40 mouse cellular contexts compared by ENCODE assay signal in genomic region chr3:122877543-122877942, GRCm38 (mm10). TPM values are rescaled to one million over a fixed set of nuclear protein-coding genes. Genes with fewer than 3 reads are reported as not detected.
"Had no signal": no experiment of that assay in that cellular context is flagged by ENCODE, and none has a peak within 500 bp of the region (broad histone marks: within the 10 kb centered on the region; RNA-seq: fewer than 3 reads in every experiment).

No protein-coding gene starts in this region.

- H3K4me1 ChIP-seq: heart, embryonic 13.5 days; heart, embryonic 15.5 days; hindbrain, embryonic 10.5 days; hindbrain, embryonic 12.5 days; limb, embryonic 13.5 days; limb, embryonic 15.5 days; liver, embryonic 12.5 days had no signal

- H3K36me3 ChIP-seq: heart, embryonic 13.5 days; heart, embryonic 15.5 days; hindbrain, embryonic 10.5 days; hindbrain, embryonic 12.5 days; limb, embryonic 13.5 days; limb, embryonic 15.5 days; liver, embryonic 12.5 days had no signal

- H3K9me3 ChIP-seq: heart, embryonic 13.5 days; heart, embryonic 15.5 days; hindbrain, embryonic 10.5 days; hindbrain, embryonic 12.5 days; limb, embryonic 13.5 days; limb, embryonic 15.5 days; liver, embryonic 12.5 days had no signal

- H3K4me3 ChIP-seq: gastrocnemius, adult 2 months; heart, adult 2 months; heart, embryonic 13.5 days; heart, embryonic 15.5 days; hindbrain, embryonic 10.5 days; hindbrain, embryonic 12.5 days; limb, embryonic 13.5 days; limb, embryonic 15.5 days; liver, embryonic 12.5 days had no signal

- H3K27ac ChIP-seq: gastrocnemius, adult 2 months; heart, adult 2 months; heart, embryonic 13.5 days; heart, embryonic 15.5 days; hindbrain, embryonic 10.5 days; hindbrain, embryonic 12.5 days; hindbrain, embryonic 14.5 days; limb, embryonic 13.5 days; limb, embryonic 15.5 days; liver, embryonic 12.5 days had no signal

- DNase-seq: gastrocnemius, adult 2 months; gastrocnemius, postnatal 10 days; gastrocnemius, postnatal 25 days; heart, adult 2 months; heart, postnatal 4 days; kidney, adult 18-20 months; kidney, adult 8-10 months; kidney, postnatal 10 days; kidney, postnatal 25 days; layer of hippocampus, adult 9-11 months; layer of hippocampus, postnatal 36 days; left cerebral cortex, postnatal 4 days had no signal

- H3K4me2 ChIP-seq: heart, embryonic 11.5 days; heart, embryonic 13.5 days; heart, embryonic 15.5 days; hindbrain, embryonic 12.5 days; hindbrain, embryonic 14.5 days; limb, embryonic 13.5 days; limb, embryonic 15.5 days; liver, embryonic 12.5 days had no signal

- H3K27me3 ChIP-seq: heart, embryonic 13.5 days; heart, embryonic 15.5 days; hindbrain, embryonic 12.5 days; limb, embryonic 13.5 days; limb, embryonic 15.5 days; liver, embryonic 12.5 days had no signal

- H3K9ac ChIP-seq: heart, embryonic 13.5 days; heart, embryonic 15.5 days; hindbrain, embryonic 12.5 days; hindbrain, embryonic 14.5 days; limb, embryonic 13.5 days; limb, embryonic 15.5 days; liver, embryonic 12.5 days had no signal

- ATAC-seq: hindbrain, embryonic 16.5 days; inflammation-experienced regulatory T-cells, adult 6 months; liver, embryonic 12.5 days had no signal

RNA-seq across cellular contexts. Expression of gene Fabp2, which starts 17.3 kb away (rescaled TPM):
- total RNA-seq: gastrocnemius, adult 2 months; gastrocnemius, postnatal 10 days; gastrocnemius, postnatal 25 days; gastrocnemius, postnatal 4 days; granulocyte monocyte progenitor cell, adult 5-6 weeks; heart, adult 2 months; heart, postnatal 25 days; heart, postnatal 4 days; layer of hippocampus, adult 18-20 months; layer of hippocampus, adult 8-10 months; layer of hippocampus, postnatal 14 days; layer of hippocampus, postnatal 36 days; left cerebral cortex, adult 18-20 months; left cerebral cortex, adult 8-10 months; left cerebral cortex, postnatal 10 days; left cerebral cortex, postnatal 25 days; left cerebral cortex, postnatal 4 days had no signal
- polyA plus RNA-seq: frontal cortex, adult 2 months; heart, adult 2 months; heart, embryonic 13.5 days; heart, postnatal 0 days; hindbrain, embryonic 10.5 days; hindbrain, embryonic 12.5 days; hindbrain, embryonic 14.5 days; hindbrain, embryonic 16.5 days; inflammation-experienced regulatory T-cells, adult 6 months; kidney, embryonic 14.5 days; limb, embryonic 11.5 days; limb, embryonic 15.5 days had no signal

RNA-seq across cellular contexts. Expression of gene Gm10959, which starts 41.6 kb away (rescaled TPM):
- total RNA-seq: gastrocnemius, adult 2 months; gastrocnemius, postnatal 10 days; gastrocnemius, postnatal 25 days; gastrocnemius, postnatal 4 days; granulocyte monocyte progenitor cell, adult 5-6 weeks; heart, adult 2 months; heart, postnatal 25 days; heart, postnatal 4 days; layer of hippocampus, adult 18-20 months; layer of hippocampus, adult 8-10 months; layer of hippocampus, postnatal 14 days; layer of hippocampus, postnatal 36 days; left cerebral cortex, adult 18-20 months; left cerebral cortex, adult 8-10 months; left cerebral cortex, postnatal 10 days; left cerebral cortex, postnatal 25 days; left cerebral cortex, postnatal 4 days; liver, adult 2 months had no signal
- polyA plus RNA-seq: frontal cortex, adult 2 months; heart, adult 2 months; heart, embryonic 11.5 days; heart, embryonic 13.5 days; heart, embryonic 15.5 days; heart, postnatal 0 days; hindbrain, embryonic 10.5 days; hindbrain, embryonic 12.5 days; hindbrain, embryonic 14.5 days; hindbrain, embryonic 16.5 days; inflammation-experienced regulatory T-cells, adult 6 months; kidney, embryonic 14.5 days; kidney, embryonic 16.5 days; large intestine, adult 2 months; limb, embryonic 11.5 days; limb, embryonic 13.5 days; limb, embryonic 15.5 days; liver, adult 2 months; liver, embryonic 12.5 days had no signal
